Mouse (Mus musculus) forebrain, embryonic 10.5 days (tissue): ENCODE results near the gene Scn5a. TPM values are rescaled to one million over a fixed set of nuclear protein-coding genes. Genes with fewer than 3 reads are reported as not detected.
A peak's percentile ranks its signal among the peaks of the same experiment; 100 is the strongest.

Source experiments
- DNase-seq: peaks from one replicate; pipeline ENCODE4 v3.0.0-alpha.2; 2017; ENCODE audit warnings: low spot score; ENCODE audit errors: extremely low spot score
- H3K27ac ChIP-seq: fragments of 300-500 bp; sonication (generic); 2 replicates; pipeline ENCODE4 v1.5.1; 2016; ENCODE audit warnings: mild to moderate bottlenecking
- H3K27me3 ChIP-seq: fragments of 300-500 bp; sonication (generic); 2 replicates; pipeline ENCODE4 v1.6.1; 2016; ENCODE audit warnings: mild to moderate bottlenecking; ENCODE audit not compliant: poor library complexity, severe bottlenecking
- H3K36me3 ChIP-seq: fragments of 300-500 bp; sonication (generic); replicated peaks from 2 replicates; pipeline ENCODE4 v1.6.1; 2016; ENCODE audit warnings: mild to moderate bottlenecking, moderate library complexity
- H3K4me1 ChIP-seq: fragments of 300-500 bp; sonication (generic); 2 replicates; pipeline ENCODE4 v1.6.1; 2016
- H3K4me3 ChIP-seq: fragments of 300-500 bp; sonication (generic); 2 replicates; pipeline ENCODE4 v1.5.1; 2016; ENCODE audit warnings: mild to moderate bottlenecking, moderate library complexity
- H3K9me3 ChIP-seq: fragments of 300-500 bp; sonication (generic); 2 replicates; pipeline ENCODE4 v1.6.1; 2016; ENCODE audit warnings: mild to moderate bottlenecking, moderate library complexity
- WGBS: fragments of 180-500 bp; shearing (Covaris S2); methylation state at CpG from one replicate; pipeline ENCODE4 v1.1.7; 2016; 5-methylcytosine and 5-hydroxymethylcytosine counted together
- polyA plus RNA-seq: library from polyadenylated mRNA; unstranded; fragments of >200 nt; fragmentation: Nextera tagmentation; extraction: Ambion mirVana; gene quantifications from 2 replicates; pipeline ENCODE4 v1.2.1, GENCODE M21; 2016

The Scn5a gene
- polyA plus RNA-seq, 1 experiment from 2014 or later = 2.9 TPM

DNA sequence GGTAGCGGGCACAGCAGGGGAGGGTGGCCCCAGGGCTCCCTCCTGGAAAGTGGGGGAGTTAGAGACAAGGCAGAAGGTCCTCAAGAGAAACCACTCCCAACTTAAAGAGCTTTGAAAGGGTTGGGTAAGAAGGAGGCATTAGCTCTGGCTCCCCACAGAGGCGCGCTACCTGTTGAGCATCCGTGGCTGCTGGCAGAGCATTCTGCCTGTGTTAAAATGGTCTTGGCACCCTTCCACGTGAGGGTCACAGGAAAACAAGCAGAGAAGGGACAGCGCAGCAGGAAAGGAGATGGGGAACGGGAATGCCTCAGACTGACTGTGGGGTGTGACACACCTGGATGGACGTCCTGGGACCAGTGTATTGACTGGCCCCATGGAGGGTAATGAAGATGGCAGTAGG is 60.6 kb downstream of the Scn5a start:
- no peak overlapping the region for H3K27ac ChIP-seq
- WGBS = 72% methylated on average over 8 of the region's 8 CpGs
- peaks cover 18% of the 10 kb centered on the region for H3K36me3 ChIP-seq
- peaks cover 96% of the 10 kb centered on the region for H3K27me3 ChIP-seq
- H3K9me3 ChIP-seq = no peaks in the 10 kb centered on the region
- H3K4me3 ChIP-seq = no peak overlapping the region
- H3K4me1 ChIP-seq = peaks cover 13% of the 10 kb centered on the region; the same call in 1 of the 2 replicates
- no peak for DNase-seq

GRCm38 (mm10) chr9:119517467-119517866 is 61.3 kb downstream of the Scn5a start:
- Histone ChIP-seq H3K9me3 (no peaks in the 10 kb centered on the region), H3K36me3 (peaks cover 25% of the 10 kb centered on the region), H3K27me3 (peaks cover 89% of the 10 kb centered on the region), H3K27ac (no peak overlapping the region), H3K4me3 (no peak overlapping the region), H3K4me1 (peaks cover 13% of the 10 kb centered on the region; the same call in 1 of the 2 replicates)
- 50% methylated on average over 20 of the region's 20 CpGs for WGBS
- DNase-seq = no peak

DNA sequence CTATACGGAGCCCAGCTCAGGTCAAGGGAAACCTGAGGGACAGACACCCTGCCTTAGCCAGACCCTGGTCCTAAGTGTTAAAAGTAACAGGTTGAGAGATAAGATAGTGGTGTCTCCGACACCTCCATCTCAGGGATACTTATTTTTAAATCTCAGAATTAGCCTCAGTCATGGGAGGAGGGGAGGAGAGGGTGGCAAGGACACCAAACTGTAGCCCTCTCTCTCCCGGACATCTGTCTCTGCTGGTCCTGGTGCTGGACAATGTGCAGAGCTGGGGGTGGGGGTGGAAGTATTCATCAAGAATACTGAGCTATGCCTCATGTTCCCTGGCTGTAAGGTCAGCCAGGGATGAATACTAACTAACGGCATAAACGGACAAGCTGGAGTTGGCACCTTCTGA is 62.0 kb downstream of the Scn5a start:
- peaks cover 13% of the 10 kb centered on the region; the same call in 1 of the 2 replicates for H3K4me1 ChIP-seq
- WGBS = 86% methylated on average over 5 of the region's 5 CpGs
- H3K36me3 ChIP-seq = peaks cover 31% of the 10 kb centered on the region
- H3K27me3 ChIP-seq = peaks cover 82% of the 10 kb centered on the region
- no peak overlapping the region for H3K4me3 ChIP-seq
- H3K9me3 ChIP-seq = no peaks in the 10 kb centered on the region
- no peak overlapping the region for H3K27ac ChIP-seq
- DNase-seq = no peak

- H3K4me3 ChIP-seq = no peak overlapping the region
- peaks cover 32% of the 10 kb centered on the region for H3K36me3 ChIP-seq
- H3K27me3 ChIP-seq = peaks cover 68% of the 10 kb centered on the region
- peaks cover 13% of the 10 kb centered on the region; the same call in 1 of the 2 replicates for H3K4me1 ChIP-seq
- no peak for DNase-seq
- no peak overlapping the region for H3K27ac ChIP-seq
- 94% methylated on average over 9 of the region's 9 CpGs for WGBS
- no peaks in the 10 kb centered on the region for H3K9me3 ChIP-seq
Measured at GRCm38 (mm10) chr9:119515454-119515853, 63.4 kb downstream of the Scn5a start.

GRCm38 (mm10) chr9:119514986-119515385 is 63.8 kb downstream of the Scn5a start:
- Histone ChIP-seq H3K27ac (no peak overlapping the region), H3K27me3 (peaks cover 64% of the 10 kb centered on the region), H3K36me3 (peaks cover 28% of the 10 kb centered on the region), H3K9me3 (no peaks in the 10 kb centered on the region), H3K4me3 (no peak overlapping the region), H3K4me1 (peaks cover 13% of the 10 kb centered on the region; the same call in 1 of the 2 replicates)
- 90% methylated on average over 8 of the region's 8 CpGs for WGBS
- no peak for DNase-seq

GRCm38 (mm10) chr9:119513816-119514215 is 65.0 kb downstream of the Scn5a start:
- H3K4me3 ChIP-seq = no peak overlapping the region
- 0 out of 2 replicates have a peak, but pooled peaks cover 8% of the 10 kb centered on the region for H3K4me1 ChIP-seq
- H3K27me3 ChIP-seq = peaks cover 52% of the 10 kb centered on the region
- no peak for DNase-seq
- H3K9me3 ChIP-seq = no peaks in the 10 kb centered on the region
- no peak overlapping the region for H3K27ac ChIP-seq
- 86% methylated on average over 8 of the region's 8 CpGs for WGBS
- peaks cover 37% of the 10 kb centered on the region for H3K36me3 ChIP-seq

- no peak overlapping the region for H3K4me3 ChIP-seq
- no peak for DNase-seq
- 91% methylated on average over 9 of the region's 9 CpGs for WGBS
- peaks cover 43% of the 10 kb centered on the region for H3K36me3 ChIP-seq
- no peak overlapping the region for H3K27ac ChIP-seq
- 0 out of 2 replicates have a peak, but pooled peaks cover 7% of the 10 kb centered on the region for H3K4me1 ChIP-seq
- peaks cover 44% of the 10 kb centered on the region for H3K27me3 ChIP-seq
- H3K9me3 ChIP-seq = no peaks in the 10 kb centered on the region; the same call in 1 of the 2 replicates
Measured at GRCm38 (mm10) chr9:119512993-119513392, 65.8 kb downstream of the Scn5a start.

GRCm38 (mm10) chr9:119510902-119511301 is 67.9 kb downstream of the Scn5a start:
- Histone ChIP-seq H3K27ac (no peak overlapping the region), H3K9me3 (peaks cover 9% of the 10 kb centered on the region), H3K4me1 (no peaks in the 10 kb centered on the region), H3K36me3 (peaks cover 52% of the 10 kb centered on the region), H3K27me3 (peaks cover 23% of the 10 kb centered on the region), H3K4me3 (no peak overlapping the region)
- DNase-seq = no peak
- 83% methylated on average over 6 of the region's 6 CpGs for WGBS

- no peak overlapping the region for H3K27ac ChIP-seq
- H3K9me3 ChIP-seq = peaks cover 9% of the 10 kb centered on the region
- no peaks in the 10 kb centered on the region for H3K4me1 ChIP-seq
- peaks cover 24% of the 10 kb centered on the region for H3K36me3 ChIP-seq
- WGBS = 76% methylated on average over 11 of the region's 11 CpGs
- H3K4me3 ChIP-seq = no peak overlapping the region
- no peak for DNase-seq
- H3K27me3 ChIP-seq = no peaks in the 10 kb centered on the region
Measured at GRCm38 (mm10) chr9:119504981-119505658, 73.7 kb downstream of the Scn5a start.

DNA sequence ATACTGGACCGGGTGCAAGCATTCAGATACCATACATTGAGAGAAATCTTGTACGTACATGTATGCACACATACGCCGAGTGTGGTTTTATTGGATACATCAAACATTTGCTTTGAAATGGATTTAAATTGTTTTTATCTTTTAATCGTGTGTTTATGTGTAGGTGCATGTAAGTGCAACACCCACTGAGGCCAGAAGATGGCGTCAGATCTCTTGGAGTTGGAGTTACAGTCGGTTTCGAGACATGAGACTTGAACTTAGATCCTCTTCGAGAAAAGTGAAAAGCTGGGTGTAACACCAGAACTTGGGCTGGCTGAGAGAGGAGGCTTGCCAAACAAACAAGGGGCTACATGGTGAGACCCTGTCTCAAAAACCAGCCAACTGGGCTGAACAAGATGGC is 75.2 kb downstream of the Scn5a start:
- H3K4me3 ChIP-seq = no peak overlapping the region

GRCm38 (mm10) chr9:119498885-119499284 is 79.9 kb downstream of the Scn5a start:
- no peaks in the 10 kb centered on the region for H3K9me3 ChIP-seq
- no peak overlapping the region; the same call in 1 of the 2 replicates for H3K27ac ChIP-seq
- peaks cover 19% of the 10 kb centered on the region for H3K36me3 ChIP-seq
- H3K27me3 ChIP-seq = no peaks in the 10 kb centered on the region
- 82% methylated on average over 7 of the region's 7 CpGs for WGBS
- DNase-seq = no peak
- no peak overlapping the region for H3K4me3 ChIP-seq
- H3K4me1 ChIP-seq = no peaks in the 10 kb centered on the region

More for the DNA sequence above, 75.2 kb downstream of the Scn5a start:
- H3K9me3 ChIP-seq = peaks cover 9% of the 10 kb centered on the region
- no peak overlapping the region for H3K27ac ChIP-seq
- DNase-seq = no peak
- WGBS = 92% methylated on average over 9 of the region's 9 CpGs
- H3K4me1 ChIP-seq = no peaks in the 10 kb centered on the region
- H3K27me3 ChIP-seq = no peaks in the 10 kb centered on the region
- peaks cover 13% of the 10 kb centered on the region for H3K36me3 ChIP-seq

DNA sequence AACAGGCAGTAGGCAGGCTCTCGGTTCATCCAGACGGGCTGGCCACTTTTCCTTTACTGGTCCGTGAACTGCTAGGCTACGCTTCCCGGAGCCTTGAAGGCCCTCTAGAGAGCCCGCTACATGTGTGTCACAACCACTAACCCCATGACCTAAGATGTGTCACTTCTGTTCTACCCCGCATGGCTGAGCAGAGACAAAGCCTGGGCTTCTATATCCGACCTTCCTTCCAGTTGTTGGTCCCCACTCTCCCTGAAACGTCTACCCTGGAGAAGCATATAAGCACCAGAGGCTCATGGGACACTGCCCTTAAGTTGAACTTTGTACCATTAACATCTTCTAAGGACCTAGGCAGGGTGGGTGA is 80.6 kb downstream of the Scn5a start:
- Histone ChIP-seq H3K4me1 (no peaks in the 10 kb centered on the region), H3K4me3 (no peak overlapping the region), H3K36me3 (peaks cover 23% of the 10 kb centered on the region), H3K27me3 (no peaks in the 10 kb centered on the region), H3K9me3 (no peaks in the 10 kb centered on the region), H3K27ac (peak overlapping the region; percentile 33; the same call in 1 of the 2 replicates)
- WGBS = 87% methylated on average over 9 of the region's 9 CpGs
- DNase-seq = no peak

DNA sequence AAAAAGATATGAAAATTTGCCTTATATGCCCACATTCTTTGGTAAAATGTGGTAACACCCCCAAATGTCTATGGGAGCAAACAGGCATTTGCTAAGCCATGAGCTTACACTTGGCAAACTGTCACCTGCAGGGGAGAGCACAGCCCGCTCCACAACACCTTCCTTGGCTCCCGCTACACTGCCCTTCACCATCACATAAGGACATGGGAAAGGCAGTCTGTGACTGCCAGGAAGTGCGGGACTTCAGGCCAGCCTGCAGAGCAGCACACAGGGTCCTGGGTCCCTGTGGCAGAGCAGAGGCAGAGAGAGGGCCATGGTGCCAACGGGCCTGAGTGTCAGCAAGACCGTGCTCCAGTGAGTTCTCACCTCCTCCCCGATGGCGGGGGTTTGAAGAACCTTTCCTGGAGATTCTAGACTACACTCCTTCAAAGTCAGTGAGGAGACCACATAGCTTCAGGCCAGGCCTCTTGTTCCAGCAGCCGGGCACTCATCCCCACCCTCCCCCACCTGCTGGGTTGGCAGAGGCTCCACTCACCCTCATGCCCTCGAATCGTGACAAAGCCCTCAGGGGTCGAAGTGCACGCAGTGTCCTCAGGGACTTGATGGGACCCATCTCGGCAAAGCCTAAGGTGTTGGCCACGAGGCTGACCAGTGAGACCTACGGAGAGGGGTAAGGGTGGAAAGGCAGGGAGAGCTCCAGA is 81.1 kb downstream of the Scn5a start:
- 88% methylated on average over 15 of the region's 15 CpGs for WGBS
- Histone ChIP-seq H3K27me3 (no peaks in the 10 kb centered on the region), H3K27ac (peak overlapping the region; percentile 33; the same call in 1 of the 2 replicates), H3K9me3 (no peaks in the 10 kb centered on the region), H3K36me3 (peaks cover 25% of the 10 kb centered on the region), H3K4me3 (no peak overlapping the region), H3K4me1 (no peaks in the 10 kb centered on the region)
- DNase-seq = no peak
